Mouse (Mus musculus) C2C12 (cell line): ENCODE measurements around the gene Cd180.

ENCODE experiments used
- CTCF ChIP-seq: IDR thresholded peaks from one replicate; pipeline ENCODE4 v1.5.1; 2011; ENCODE audit not compliant: control insufficient read depth, insufficient read depth, insufficient read length
- MYOG ChIP-seq: IDR thresholded peaks from one replicate; pipeline ENCODE4 v1.6.1; 2011; ENCODE audit not compliant: control insufficient read depth, insufficient read length; ENCODE audit errors: extremely low read depth

GRCm38 (mm10) chr13:102656153-102656690, 37.1 kb upstream of the Cd180 start:
- TF ChIP-seq CTCF, result no peak
- TF ChIP-seq MYOG, result no peak
